Mouse (Mus musculus): ENCODE measurements at regions not wholly inside any gene's neighbourhood (a gene's known extent, or its start where the extent isn't known, plus 50 kb on each side); places are given as distances from the start of the nearest gene placed in this dataset.

DNA sequence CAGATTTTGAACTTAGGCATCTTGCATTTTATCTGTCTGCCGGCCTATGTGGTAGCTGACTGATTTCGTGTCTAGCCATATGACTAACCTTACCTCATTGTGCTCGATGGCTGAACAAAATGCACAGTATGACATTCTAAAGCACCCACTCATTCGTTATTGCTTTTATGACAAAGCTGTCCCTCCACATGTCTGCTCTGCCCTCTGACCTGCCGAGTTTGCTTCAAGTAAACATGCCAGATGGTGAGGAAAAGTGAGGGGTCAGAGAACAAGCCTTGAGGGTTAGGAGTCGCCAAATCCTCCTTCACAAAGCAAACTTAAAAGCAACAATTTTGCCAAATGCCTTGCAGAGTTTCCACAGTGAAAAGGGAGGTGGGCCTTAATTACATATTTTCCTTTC lies 196.0 kb upstream of the Elavl2 start:
- no peak for TF ChIP-seq POLR2A (IDR thresholded peaks at IDR 0.05; ENCODE audit: low read depth, low read length)
- Histone ChIP-seq H3K27ac (ENCODE audit: insufficient read depth, low read length) (peak overlapping the region; percentile 47; the same call in 1 of the 2 replicates), H3K4me3 (ENCODE audit: insufficient read depth, low read length) (no peak overlapping the region), H3K4me1 (ENCODE audit: control insufficient read depth, insufficient read depth, low read length) (no peaks in the 10 kb centered on the region)

DNA sequence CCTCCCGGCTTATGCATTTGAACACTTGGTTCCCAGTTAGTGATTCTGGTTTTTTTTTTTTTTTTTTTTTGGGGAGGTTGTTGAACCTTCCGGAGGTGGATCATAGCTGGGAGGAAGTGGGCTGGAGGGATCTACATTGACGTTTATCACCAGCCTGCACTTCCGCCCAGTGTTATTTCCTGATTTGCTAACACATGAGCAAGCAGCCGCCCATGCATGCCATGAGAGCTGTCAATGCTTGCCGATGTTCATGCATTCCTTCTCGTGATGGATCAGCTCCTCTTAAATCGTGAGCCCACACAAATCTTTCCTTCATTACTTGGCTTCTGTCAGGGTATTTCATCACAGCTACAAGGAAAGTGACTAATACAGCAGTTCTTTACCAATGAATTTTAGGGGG lies 195.2 kb upstream of the Elavl2 start:
- no peaks in the 10 kb centered on the region for H3K4me1 ChIP-seq (ENCODE audit: control insufficient read depth, insufficient read depth, low read length)
- TF ChIP-seq CTCF (IDR thresholded peaks at IDR 0.05; ENCODE audit: borderline replicate concordance, insufficient read depth, low read length), result no peak
- TF ChIP-seq POLR2A (IDR thresholded peaks at IDR 0.05; ENCODE audit: low read depth, low read length), result no peak
- H3K27ac ChIP-seq (ENCODE audit: insufficient read depth, low read length), result peak overlapping the region; percentile 39
- H3K4me3 ChIP-seq (ENCODE audit: insufficient read depth, low read length), result no peak overlapping the region

GRCm38 (mm10) chr4:91589779-91590178 lies 189.2 kb upstream of the Elavl2 start:
- Histone ChIP-seq H3K4me1 (ENCODE audit: control insufficient read depth, insufficient read depth, low read length) (no peaks in the 10 kb centered on the region), H3K27ac (ENCODE audit: insufficient read depth, low read length) (no peak overlapping the region), H3K4me3 (ENCODE audit: insufficient read depth, low read length) (no peak overlapping the region)
- TF ChIP-seq POLR2A (IDR thresholded peaks at IDR 0.05; ENCODE audit: low read depth, low read length) (no peak), CTCF (IDR thresholded peaks at IDR 0.05; ENCODE audit: borderline replicate concordance, insufficient read depth, low read length) (no peak)

- Histone ChIP-seq H3K27ac (ENCODE audit: insufficient read depth, low read length) (no peak overlapping the region), H3K4me1 (ENCODE audit: control insufficient read depth, insufficient read depth, low read length) (no peaks in the 10 kb centered on the region), H3K4me3 (ENCODE audit: insufficient read depth, low read length) (no peak overlapping the region)
- no peak for TF ChIP-seq CTCF (IDR thresholded peaks at IDR 0.05; ENCODE audit: borderline replicate concordance, insufficient read depth, low read length)
- TF ChIP-seq POLR2A (IDR thresholded peaks at IDR 0.05; ENCODE audit: low read depth, low read length), result no peak
Observed at GRCm38 (mm10) chr4:91587541-91588059, 187.0 kb upstream of the Elavl2 start.

DNA sequence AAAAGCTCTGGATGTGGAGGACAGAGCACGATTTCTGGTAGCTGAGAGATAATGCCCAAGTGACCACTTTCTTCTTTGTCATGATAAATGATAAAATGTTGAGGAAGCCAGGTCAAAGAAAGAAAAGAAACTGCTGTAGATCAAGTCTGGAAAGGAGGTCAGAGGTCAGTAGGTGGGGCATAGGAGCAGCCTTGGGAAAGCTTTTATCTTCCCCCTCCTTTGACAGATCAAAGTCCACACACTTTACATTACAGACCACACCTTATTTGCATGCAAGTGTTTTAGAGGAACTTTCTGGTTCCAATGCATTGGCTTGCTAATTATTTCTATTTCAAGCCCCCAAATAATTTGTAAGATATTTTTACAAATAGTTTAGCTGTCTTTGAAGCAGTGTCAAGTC lies 182.4 kb upstream of the Elavl2 start:
- TF ChIP-seq CTCF (IDR thresholded peaks at IDR 0.05; ENCODE audit: borderline replicate concordance, insufficient read depth, low read length), result no peak
- no peak for TF ChIP-seq POLR2A (IDR thresholded peaks at IDR 0.05; ENCODE audit: low read depth, low read length)
- no peaks in the 10 kb centered on the region for H3K4me1 ChIP-seq (ENCODE audit: control insufficient read depth, insufficient read depth, low read length)
- no peak overlapping the region for H3K27ac ChIP-seq (ENCODE audit: insufficient read depth, low read length)
- H3K4me3 ChIP-seq (ENCODE audit: insufficient read depth, low read length), result no peak overlapping the region

DNA sequence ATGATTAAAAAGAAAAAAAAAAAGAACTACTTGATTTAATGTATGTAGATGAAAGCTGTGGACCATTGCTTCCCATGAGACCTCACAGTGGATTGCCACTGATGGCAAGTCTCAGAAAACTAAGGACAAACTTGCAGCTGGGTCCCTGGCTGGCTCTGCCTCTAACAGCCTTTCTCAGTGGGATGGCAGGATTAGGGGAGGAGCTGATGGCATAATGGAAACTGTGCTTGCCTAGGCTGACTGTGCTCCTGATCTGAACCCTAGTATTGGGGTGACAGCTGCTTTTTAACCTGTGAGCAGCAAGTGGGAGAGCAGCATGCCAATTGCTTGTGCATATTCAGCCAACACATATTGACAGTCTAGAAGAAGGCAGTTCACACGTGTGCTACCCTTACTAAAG lies 156.9 kb upstream of the Elavl2 start:
- H3K27ac ChIP-seq (ENCODE audit: insufficient read depth, low read length), result no peak overlapping the region
- TF ChIP-seq CTCF (IDR thresholded peaks at IDR 0.05; ENCODE audit: borderline replicate concordance, insufficient read depth, low read length) (no peak), POLR2A (IDR thresholded peaks at IDR 0.05; ENCODE audit: low read depth, low read length) (no peak)
- no peaks in the 10 kb centered on the region for H3K4me1 ChIP-seq (ENCODE audit: control insufficient read depth, insufficient read depth, low read length)
- H3K4me3 ChIP-seq (ENCODE audit: insufficient read depth, low read length), result no peak overlapping the region

GRCm38 (mm10) chr4:91556959-91557358 lies 156.4 kb upstream of the Elavl2 start:
- TF ChIP-seq POLR2A (IDR thresholded peaks at IDR 0.05; ENCODE audit: low read depth, low read length) (0 out of 2 replicates have a peak, but pooled peaks have one; percentile 12), CTCF (IDR thresholded peaks at IDR 0.05; ENCODE audit: borderline replicate concordance, insufficient read depth, low read length) (no peak)
- Histone ChIP-seq H3K4me3 (ENCODE audit: insufficient read depth, low read length) (no peak overlapping the region), H3K27ac (ENCODE audit: insufficient read depth, low read length) (peak overlapping the region; percentile 78), H3K4me1 (ENCODE audit: control insufficient read depth, insufficient read depth, low read length) (no peaks in the 10 kb centered on the region)

DNA sequence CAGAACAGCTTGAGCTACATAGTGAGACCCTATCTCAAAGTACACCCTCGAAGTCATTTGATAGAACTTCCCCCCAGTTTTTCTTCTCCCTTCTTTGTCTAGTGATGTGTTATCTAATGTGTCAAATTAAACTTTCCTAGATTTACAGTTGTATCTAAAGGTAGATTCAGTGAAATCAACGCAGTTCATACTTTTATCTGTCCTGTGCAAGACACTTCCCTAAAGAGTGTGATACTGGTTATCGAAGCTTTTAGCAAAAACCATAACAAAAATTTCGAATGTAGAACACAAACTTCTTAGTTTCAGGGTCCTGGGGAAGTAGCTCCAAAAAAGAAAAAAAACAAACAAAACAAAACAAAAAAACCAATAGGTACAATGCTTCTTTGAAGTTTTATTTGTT lies 123.8 kb upstream of the Elavl2 start:
- TF ChIP-seq POLR2A (IDR thresholded peaks at IDR 0.05; ENCODE audit: low read depth, low read length) (no peak), CTCF (IDR thresholded peaks at IDR 0.05; ENCODE audit: borderline replicate concordance, insufficient read depth, low read length) (no peak)
- Histone ChIP-seq H3K27ac (ENCODE audit: insufficient read depth, low read length) (no peak overlapping the region), H3K4me1 (ENCODE audit: control insufficient read depth, insufficient read depth, low read length) (no peaks in the 10 kb centered on the region), H3K4me3 (ENCODE audit: insufficient read depth, low read length) (no peak overlapping the region)

DNA sequence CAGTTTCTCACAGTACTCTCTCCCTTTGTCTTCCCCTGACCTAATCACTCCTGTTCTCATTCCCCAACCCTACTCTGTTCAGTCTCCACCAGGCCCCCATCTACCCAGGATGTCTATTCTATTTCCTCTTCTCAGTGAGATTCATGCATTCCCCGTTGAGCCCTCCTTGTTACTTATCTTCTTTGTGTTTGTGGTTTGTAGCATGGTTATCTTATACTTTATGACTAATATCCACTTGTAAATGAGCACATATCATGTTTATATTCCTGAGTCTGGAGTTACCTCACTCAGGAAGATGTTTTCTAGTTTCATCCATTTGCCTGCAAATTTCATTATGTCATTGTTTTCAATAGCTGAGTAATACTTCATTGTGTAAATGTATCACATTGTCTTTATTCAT lies 111.0 kb upstream of the Elavl2 start:
- Histone ChIP-seq H3K27ac (ENCODE audit: insufficient read depth, low read length) (no peak overlapping the region), H3K4me3 (ENCODE audit: insufficient read depth, low read length) (no peak overlapping the region)
- no peak for TF ChIP-seq POLR2A (IDR thresholded peaks at IDR 0.05; ENCODE audit: low read depth, low read length)

GRCm38 (mm10) chr4:91509937-91510336 lies 109.4 kb upstream of the Elavl2 start:
- Histone ChIP-seq H3K4me3 (ENCODE audit: insufficient read depth, low read length) (no peak overlapping the region), H3K4me1 (ENCODE audit: control insufficient read depth, insufficient read depth, low read length) (no peaks in the 10 kb centered on the region), H3K27ac (ENCODE audit: insufficient read depth, low read length) (no peak overlapping the region)
- TF ChIP-seq CTCF (IDR thresholded peaks at IDR 0.05; ENCODE audit: borderline replicate concordance, insufficient read depth, low read length) (no peak), POLR2A (IDR thresholded peaks at IDR 0.05; ENCODE audit: low read depth, low read length) (no peak)

More for the DNA sequence above, 111.0 kb upstream of the Elavl2 start:
- no peaks in the 10 kb centered on the region for H3K4me1 ChIP-seq (ENCODE audit: control insufficient read depth, insufficient read depth, low read length)

GRCm38 (mm10) chr4:91503273-91503672 lies 102.7 kb upstream of the Elavl2 start:
- Histone ChIP-seq H3K4me1 (ENCODE audit: control insufficient read depth, insufficient read depth, low read length) (no peaks in the 10 kb centered on the region), H3K27ac (ENCODE audit: insufficient read depth, low read length) (no peak overlapping the region), H3K4me3 (ENCODE audit: insufficient read depth, low read length) (no peak overlapping the region)
- TF ChIP-seq POLR2A (IDR thresholded peaks at IDR 0.05; ENCODE audit: low read depth, low read length) (no peak), CTCF (IDR thresholded peaks at IDR 0.05; ENCODE audit: borderline replicate concordance, insufficient read depth, low read length) (no peak)
